Mouse (Mus musculus) lung, postnatal 0 days (tissue): ENCODE results near the gene Rpap1. TPM values are rescaled to one million over a fixed set of nuclear protein-coding genes. Genes with fewer than 3 reads are reported as not detected.
"Not testable (repeated sequence)": the region's sequence is repeated elsewhere in the genome, so short reads cannot be mapped to it uniquely, and the experiment has no call there.

ENCODE experiments used
- ATAC-seq: fragments of 200-750 bp; cut with Nextera tagmentation; 2 replicates; pipeline ENCODE4 v1.8.0; 2017; ENCODE audit warnings: moderate library complexity
- DNase-seq: peaks from one replicate; pipeline ENCODE4 v3.0.0-alpha.2; 2016; ENCODE audit warnings: low spot score
- H3K27ac ChIP-seq: fragments of 300-500 bp; sonication (generic); 2 replicates; pipeline ENCODE4 v1.5.1; 2014; ENCODE audit warnings: antibody characterized with exemption, mild to moderate bottlenecking, low read length, mixed read lengths
- H3K27me3 ChIP-seq: fragments of 300-500 bp; sonication (generic); replicated peaks from 2 replicates; pipeline ENCODE4 v1.6.1; 2014; ENCODE audit warnings: low read length, mixed read lengths; ENCODE audit not compliant: insufficient read depth
- H3K36me3 ChIP-seq: fragments of 300-500 bp; sonication (generic); 2 replicates; pipeline ENCODE4 v1.6.1; 2014; ENCODE audit warnings: low read length, mixed read lengths; ENCODE audit not compliant: insufficient read depth
- H3K4me1 ChIP-seq: fragments of 300-500 bp; sonication (generic); 2 replicates; pipeline ENCODE4 v1.6.1; 2014; ENCODE audit warnings: antibody characterized with exemption, low read depth, low read length, mixed read lengths; ENCODE audit not compliant: insufficient read depth
- H3K4me2 ChIP-seq: fragments of 300-500 bp; sonication (generic); replicated peaks from 2 replicates; pipeline ENCODE4 v1.6.1; 2014; ENCODE audit warnings: low read depth, mild to moderate bottlenecking, low read length, moderate library complexity, mixed read lengths
- H3K4me3 ChIP-seq: fragments of 300-500 bp; sonication (generic); 2 replicates; pipeline ENCODE4 v1.5.1; 2014; ENCODE audit warnings: low read depth, low read length
- H3K9ac ChIP-seq: fragments of 300-500 bp; sonication (generic); replicated peaks from 2 replicates; pipeline ENCODE4 v1.6.1; 2014; ENCODE audit warnings: low read depth, mild to moderate bottlenecking
- H3K9me3 ChIP-seq: fragments of 300-500 bp; sonication (generic); 2 replicates; pipeline ENCODE4 v1.6.1; 2016; ENCODE audit warnings: low read length, mixed read lengths
- CTCF ChIP-seq: IDR thresholded peaks from 2 replicates; pipeline ENCODE4 v1.5.1; 2016; ENCODE audit warnings: antibody characterized with exemption, mild to moderate bottlenecking
- EP300 ChIP-seq: IDR thresholded peaks from 2 replicates; pipeline ENCODE4 v1.6.1; 2016; ENCODE audit warnings: antibody characterized with exemption, mild to moderate bottlenecking, control low read depth
- WGBS: fragments of 180-500 bp; shearing (Covaris S2); extraction: QIAGEN DNeasy Blood & Tissue Kit; methylation state at CpG from one replicate; pipeline ENCODE4 v1.1.7; 2014; 5-methylcytosine and 5-hydroxymethylcytosine counted together
- polyA plus RNA-seq: library from polyadenylated mRNA; unstranded; fragments of >200 nt; fragmentation: Nextera tagmentation; extraction: Ambion mirVana; gene quantifications from 2 replicates; pipeline ENCODE4 v1.2.1, GENCODE M21; 2015

The Rpap1 gene
- polyA plus RNA-seq, 1 experiment from 2014 or later: 10.0 TPM

DNA sequence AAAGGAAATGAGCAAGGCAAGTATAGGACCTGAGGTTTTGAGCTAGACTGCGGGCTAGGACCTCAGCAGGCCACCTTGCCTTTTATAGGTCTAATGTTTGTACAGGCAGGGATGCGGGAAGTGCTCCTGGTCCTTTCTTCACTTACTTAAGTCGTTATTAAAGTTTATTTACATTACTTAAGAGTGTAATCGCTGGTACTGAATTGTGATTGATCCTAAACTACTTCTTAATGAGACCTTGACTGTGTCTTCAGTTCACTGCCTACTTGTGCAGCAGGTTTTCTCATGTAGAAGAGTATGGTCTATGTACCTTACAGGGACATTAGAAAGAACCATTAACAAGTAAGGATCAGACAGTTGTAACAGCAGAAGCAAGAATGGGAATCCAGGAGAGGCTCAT lies 56.6 kb downstream of the Rpap1 start:
- Histone ChIP-seq H3K4me3 (no peak overlapping the region), H3K9me3 (no peaks in the 10 kb centered on the region), H3K36me3 (peaks cover 29% of the 10 kb centered on the region), H3K27ac (no peak overlapping the region), H3K9ac (no peak overlapping the region), H3K27me3 (no peaks in the 10 kb centered on the region), H3K4me1 (no peaks in the 10 kb centered on the region), H3K4me2 (no peak overlapping the region)
- TF ChIP-seq EP300: no peak
- TF ChIP-seq CTCF: no peak
- no peak for DNase-seq
- no peak for ATAC-seq
- WGBS: 72% methylated on average over 4 of the region's 4 CpGs

DNA sequence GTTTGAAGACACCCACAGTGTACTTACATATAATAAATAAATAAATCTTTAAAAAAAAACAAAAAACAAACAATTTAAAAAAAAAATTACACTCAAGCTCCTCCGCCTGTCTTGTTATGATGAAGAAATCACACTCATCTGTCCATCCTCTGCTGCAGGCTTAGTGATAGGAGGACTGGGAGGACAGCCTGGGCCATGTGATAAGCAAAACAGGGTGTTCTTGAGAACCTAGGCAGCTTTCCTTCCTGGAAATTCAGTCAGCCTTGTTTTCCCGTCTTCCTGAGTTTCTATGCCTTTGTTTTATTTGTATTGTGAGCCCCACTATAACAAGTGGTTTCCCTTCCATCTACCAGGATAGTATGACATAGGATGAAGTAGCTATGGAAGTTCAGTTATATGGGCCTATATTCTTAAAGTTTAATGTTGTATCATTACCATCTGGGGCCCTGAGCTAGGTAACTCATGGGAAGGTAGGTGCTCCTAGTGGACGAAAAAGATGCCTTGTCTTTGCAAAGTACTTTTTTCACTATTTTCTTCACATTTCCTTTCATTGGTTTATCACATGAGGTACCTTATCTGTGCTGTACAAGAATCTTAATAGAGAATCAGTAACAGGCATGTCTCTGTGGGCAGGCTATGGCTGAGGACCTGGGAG lies 59.4 kb downstream of the Rpap1 start:
- DNase-seq (no peak), ATAC-seq (no peak)
- no peak overlapping the region for H3K4me2 ChIP-seq
- TF ChIP-seq EP300: no peak
- no peak for TF ChIP-seq CTCF
- H3K4me3 ChIP-seq: no peak overlapping the region
- H3K9ac ChIP-seq: no peak overlapping the region
- H3K4me1 ChIP-seq: no peaks in the 10 kb centered on the region
- H3K27me3 ChIP-seq: no peaks in the 10 kb centered on the region
- H3K36me3 ChIP-seq: peaks cover 35% of the 10 kb centered on the region
- WGBS: 82% methylated on average over 3 of the region's 3 CpGs
- no peak overlapping the region for H3K27ac ChIP-seq
- H3K9me3 ChIP-seq: no peaks in the 10 kb centered on the region

DNA sequence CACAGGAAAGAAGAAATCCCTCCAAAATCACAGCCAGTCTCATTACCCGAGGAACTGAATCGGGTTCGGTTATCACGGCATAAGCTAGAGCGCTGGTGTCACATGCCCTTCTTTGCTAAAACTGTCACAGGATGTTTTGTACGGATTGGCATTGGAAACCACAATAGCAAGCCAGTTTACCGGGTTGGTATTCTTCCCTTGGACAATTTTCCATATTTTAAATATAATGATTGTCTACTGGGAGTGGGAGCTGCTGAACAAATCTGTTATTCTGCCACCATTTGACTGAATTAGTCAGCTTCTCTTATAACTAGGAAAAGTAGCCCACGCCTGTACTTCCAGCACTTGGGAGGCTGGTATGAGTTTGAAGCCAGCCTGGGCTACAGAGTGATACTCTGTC lies 66.3 kb downstream of the Rpap1 start:
- Histone ChIP-seq H3K4me1 (no peaks in the 10 kb centered on the region), H3K4me2 (no peak overlapping the region), H3K9ac (no peak overlapping the region), H3K27ac (no peak overlapping the region), H3K9me3 (no peaks in the 10 kb centered on the region), H3K4me3 (no peak overlapping the region), H3K27me3 (no peaks in the 10 kb centered on the region), H3K36me3 (peaks cover 33% of the 10 kb centered on the region)
- ATAC-seq: no peak
- 97% methylated on average over 8 of the region's 8 CpGs for WGBS
- TF ChIP-seq EP300 (no peak), CTCF (no peak)
- no peak for DNase-seq

DNA sequence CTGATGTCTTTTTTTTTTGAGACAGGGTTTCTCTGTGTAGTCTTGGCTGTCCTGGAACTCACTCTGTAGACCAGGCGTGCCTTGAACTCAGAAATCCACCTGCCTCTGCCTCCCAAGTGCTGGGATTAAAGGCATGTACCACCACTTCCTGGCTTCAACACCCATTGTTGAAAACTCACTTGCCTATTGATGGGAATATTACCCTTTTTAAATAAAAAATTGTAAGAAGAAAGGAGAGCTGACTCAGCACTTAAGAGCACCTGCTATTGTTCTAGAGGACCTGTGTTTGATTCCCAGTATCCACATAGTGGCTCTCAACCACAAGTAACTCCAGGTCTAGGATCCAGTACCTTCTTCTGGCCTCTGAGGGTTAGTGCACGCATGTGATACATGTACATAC lies 71.5 kb downstream of the Rpap1 start:
- peaks cover 28% of the 10 kb centered on the region; the same call in 1 of the 2 replicates for H3K36me3 ChIP-seq
- not testable (repeated sequence) for ATAC-seq

More for the DNA sequence above, 71.5 kb downstream of the Rpap1 start:
- 87% methylated on average over 2 of the region's 2 CpGs for WGBS
- H3K4me1 ChIP-seq, H3K4me3 ChIP-seq, H3K9me3 ChIP-seq, DNase-seq, H3K27ac ChIP-seq, H3K9ac ChIP-seq, H3K27me3 ChIP-seq, H3K4me2 ChIP-seq: not testable (repeated sequence)

Other genes starting within 250 kb of the Rpap1 start
- 0.11 and 0.18 TPM in 2 replicates for gene Exd1, start 239.9 kb downstream of the Rpap1 start, polyA plus RNA-seq
- 113 and 129 TPM in 2 replicates for gene Chp1, start 239.8 kb downstream of the Rpap1 start, polyA plus RNA-seq
- 3.9 and 5.7 TPM in 2 replicates for gene Nusap1, start 169.2 kb downstream of the Rpap1 start, polyA plus RNA-seq
- gene Oip5, start 169.1 kb downstream of the Rpap1 start, polyA plus RNA-seq: 2.8 and 3.0 TPM in 2 replicates
- 22.8 and 23.3 TPM in 2 replicates for gene Ndufaf1, start 124.7 kb downstream of the Rpap1 start, polyA plus RNA-seq
- gene Rtf1, start 112.5 kb downstream of the Rpap1 start, polyA plus RNA-seq: 39.2 and 40.0 TPM in 2 replicates
- gene Itpka, start 45.2 kb downstream of the Rpap1 start, polyA plus RNA-seq: 6.5 and 6.6 TPM in 2 replicates
- gene Ltk, start 27.1 kb downstream of the Rpap1 start, polyA plus RNA-seq: 0.79 and 1.3 TPM in 2 replicates
- gene Tyro3, start 10.2 kb upstream of the Rpap1 start, polyA plus RNA-seq: 7.3 and 7.9 TPM in 2 replicates
- 14.2 and 19.1 TPM in 2 replicates for gene Mga, start 109.7 kb upstream of the Rpap1 start, polyA plus RNA-seq
- 2.5 and 2.6 TPM in 2 replicates for gene Mapkbp1, start 185.2 kb upstream of the Rpap1 start, polyA plus RNA-seq
- 18.1 and 22.6 TPM in 2 replicates for gene Jmjd7, start 239.9 kb upstream of the Rpap1 start, polyA plus RNA-seq
- 0.69 and 0.70 TPM in 2 replicates for gene Gm28042, start 240.0 kb upstream of the Rpap1 start, polyA plus RNA-seq
- 0.18 and 0.92 TPM in 2 replicates for gene Pla2g4b, start 245.9 kb upstream of the Rpap1 start, polyA plus RNA-seq